Mouse (Mus musculus) frontal cortex, postnatal 36 days (tissue): ENCODE measurements around the gene Ehf.

Experiments
- DNase-seq, 2 experiments: peaks; one replicate each; pipeline ENCODE4 v3.0.0; 2022; ENCODE audit warnings: low spot score in 2 of 2

Ehf gene

GRCm38 (mm10) chr2:103214861-103215260, 88.2 kb downstream of the Ehf start:
- DNase-seq, result no peak

- DNase-seq, result no peak
These were observed 89.5 kb downstream of the Ehf start for GRCm38 (mm10) chr2:103213547-103213946.
